Mouse (Mus musculus): ENCODE measurements at regions not wholly inside any gene's neighbourhood (a gene's known extent, or its start where the extent isn't known, plus 50 kb on each side); places are given as distances from the start of the nearest gene placed in this dataset.

DNA sequence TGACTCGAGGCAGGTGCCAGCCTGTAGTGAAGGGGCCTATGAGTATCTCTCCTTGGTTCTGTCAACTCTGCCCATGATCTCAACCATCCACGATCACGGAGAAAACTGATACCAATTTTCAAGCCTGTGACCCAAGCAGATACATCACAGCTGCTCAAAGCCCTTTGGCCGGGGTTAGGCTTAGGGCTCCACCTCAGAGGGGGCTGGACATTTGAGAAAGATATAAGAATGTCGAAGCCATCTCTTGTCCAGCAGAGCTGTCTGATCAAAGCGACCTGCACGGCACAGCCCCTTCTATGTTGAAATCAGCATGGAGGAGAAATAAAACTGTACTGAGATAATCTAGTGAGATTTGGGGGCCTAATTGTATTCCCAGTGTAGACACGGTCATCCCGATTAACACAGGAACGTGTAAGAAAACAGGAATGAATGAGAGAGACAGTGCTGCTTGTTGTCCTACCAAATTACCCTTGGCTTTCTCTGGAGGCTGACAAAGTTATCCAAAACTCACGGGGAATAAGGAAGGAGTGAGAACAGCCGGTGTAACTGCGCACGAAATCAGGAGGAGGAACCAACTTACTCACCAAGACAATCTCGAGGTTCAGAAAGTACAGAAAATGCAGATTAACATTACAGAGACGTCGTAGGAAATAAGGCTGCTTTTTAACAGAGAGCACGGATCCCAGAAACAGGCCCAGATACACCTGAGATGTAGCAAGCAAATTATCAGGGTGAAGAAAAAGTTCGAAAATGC, 212.7 kb upstream of the Amigo2 start:
- DNase-seq: no peak

DNA sequence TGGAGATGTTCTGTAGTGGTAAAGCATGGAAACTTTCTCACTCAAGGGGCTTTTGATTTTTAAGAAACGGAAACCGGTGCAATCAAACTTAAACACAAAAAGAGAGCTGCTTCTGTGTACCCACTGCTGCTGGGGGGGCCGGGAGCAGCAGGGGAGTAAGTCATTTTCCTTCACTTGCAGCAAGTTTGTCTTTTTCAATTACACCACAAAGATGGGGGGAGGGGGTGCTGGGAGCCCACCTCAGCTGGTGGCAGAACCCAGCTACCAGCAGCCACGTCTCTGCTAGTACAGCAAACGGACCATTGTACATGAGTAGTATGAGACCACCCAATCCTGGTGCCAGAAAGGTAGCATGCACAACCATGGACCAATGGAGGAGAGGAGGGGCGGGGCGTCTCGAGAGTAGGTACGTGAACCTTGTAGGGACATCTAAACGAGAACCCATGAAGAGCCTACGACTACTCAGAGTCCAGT, 211.7 kb upstream of the Amigo2 start:
- DNase-seq: no peak

DNA sequence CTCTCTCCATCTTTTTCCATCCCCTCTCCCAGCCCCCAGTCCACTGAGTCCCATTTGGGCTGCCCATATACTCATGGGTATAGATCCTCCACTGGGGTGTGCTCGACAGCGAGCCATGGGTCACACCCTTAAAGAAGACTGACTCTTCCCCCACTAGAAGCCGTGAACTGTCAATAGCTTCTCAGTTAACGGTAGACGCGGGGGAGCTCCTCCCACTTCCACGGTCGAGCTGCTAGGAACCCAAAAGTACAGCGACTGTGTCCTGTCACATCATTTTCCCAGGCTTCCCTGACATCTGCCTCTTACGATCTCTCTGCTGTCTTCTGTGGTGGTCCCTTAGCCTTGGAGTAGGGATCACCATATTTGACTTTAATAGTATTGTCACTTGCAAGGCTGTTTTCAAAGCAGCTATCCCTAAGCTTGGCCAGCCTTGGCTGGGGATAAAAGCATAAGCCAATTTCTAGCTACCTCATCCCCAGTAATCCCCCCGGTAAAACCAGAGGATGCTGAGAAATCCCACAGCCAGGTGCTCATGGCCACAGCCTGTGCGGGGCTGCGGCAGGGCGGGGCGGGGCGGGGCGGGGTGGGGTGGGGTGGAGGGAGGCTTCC, 211.2 kb upstream of the Amigo2 start:
- DNase-seq: no peak

DNA sequence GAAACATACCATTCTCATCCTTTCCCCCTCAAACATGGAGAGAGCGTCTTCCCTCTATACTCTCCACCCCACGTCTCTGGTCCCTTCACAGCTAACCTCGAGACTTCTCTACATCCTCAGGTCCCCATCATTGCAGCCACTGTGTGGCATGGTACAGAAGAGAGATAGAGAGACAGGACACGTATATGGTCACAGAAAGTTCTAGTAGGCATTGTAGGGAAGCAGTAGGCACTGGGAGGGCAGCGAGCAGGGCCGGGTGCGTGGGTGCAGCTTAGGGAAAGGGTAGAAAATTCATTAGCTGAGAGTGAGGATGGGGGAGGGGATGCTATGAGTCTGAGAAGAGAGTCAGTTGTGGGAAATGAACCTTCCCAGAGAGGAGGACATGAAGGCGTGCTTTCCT, 210.4 kb upstream of the Amigo2 start:
- no peak for DNase-seq

DNA sequence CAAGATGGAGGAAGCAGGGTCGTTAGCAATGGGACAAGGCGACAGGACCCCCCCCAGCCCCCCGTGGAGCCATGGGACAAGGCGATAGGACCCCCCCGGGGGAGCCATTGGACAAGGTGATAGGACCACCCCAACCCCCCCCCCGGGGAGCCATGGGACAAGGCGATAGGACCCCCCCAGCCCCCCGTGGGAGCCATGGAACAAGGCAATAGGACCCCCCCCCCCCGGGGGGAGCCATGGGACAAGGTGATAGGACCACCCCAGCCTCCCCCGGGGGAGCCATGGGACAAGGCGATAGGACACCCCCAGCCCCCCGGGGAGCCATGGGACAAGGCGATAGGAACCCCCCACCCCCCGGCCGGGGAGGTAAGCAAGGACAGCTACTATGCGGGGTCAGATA, 209.9 kb upstream of the Amigo2 start:
- no peak for DNase-seq

DNA sequence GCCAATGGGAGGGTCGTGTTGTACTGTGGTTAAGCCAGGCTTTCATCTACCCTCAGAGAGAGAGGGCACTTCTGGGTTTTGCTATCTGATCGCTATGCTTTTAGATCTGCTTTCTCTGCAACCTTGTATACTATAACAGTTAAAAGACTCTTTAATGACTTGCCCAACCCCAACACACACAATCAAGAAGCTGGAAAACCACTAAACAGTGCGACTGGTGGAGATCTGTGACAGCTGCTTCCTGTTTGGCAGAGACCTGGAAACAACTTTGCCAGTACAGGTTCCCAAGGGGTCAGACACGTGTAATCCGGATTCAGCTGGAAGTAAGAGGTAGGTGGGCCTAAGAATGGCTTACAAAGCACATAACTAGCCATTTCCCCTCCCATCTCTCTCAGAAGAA, 208.6 kb upstream of the Amigo2 start:
- no peak for DNase-seq

DNA sequence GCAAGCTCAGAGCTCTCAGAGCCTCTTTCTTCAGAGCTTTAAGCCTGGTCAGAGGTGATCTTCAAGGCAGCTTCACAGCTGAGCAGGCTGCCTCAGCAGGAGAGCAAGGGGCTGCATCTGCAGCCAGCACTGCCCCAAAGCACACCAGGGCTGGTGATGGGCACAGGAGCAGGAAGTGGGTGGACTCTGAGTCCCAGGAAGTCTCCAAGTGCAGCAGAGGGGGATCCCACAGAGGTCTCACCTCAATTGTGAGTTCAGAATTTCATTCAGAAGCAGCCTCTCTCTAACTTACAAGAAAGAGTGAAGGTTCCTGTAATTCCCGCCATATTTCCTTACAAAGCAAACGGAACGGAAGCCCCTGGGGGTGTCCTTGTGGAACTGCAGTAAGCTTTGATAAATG, 202.6 kb upstream of the Amigo2 start:
- no peak for DNase-seq

DNA sequence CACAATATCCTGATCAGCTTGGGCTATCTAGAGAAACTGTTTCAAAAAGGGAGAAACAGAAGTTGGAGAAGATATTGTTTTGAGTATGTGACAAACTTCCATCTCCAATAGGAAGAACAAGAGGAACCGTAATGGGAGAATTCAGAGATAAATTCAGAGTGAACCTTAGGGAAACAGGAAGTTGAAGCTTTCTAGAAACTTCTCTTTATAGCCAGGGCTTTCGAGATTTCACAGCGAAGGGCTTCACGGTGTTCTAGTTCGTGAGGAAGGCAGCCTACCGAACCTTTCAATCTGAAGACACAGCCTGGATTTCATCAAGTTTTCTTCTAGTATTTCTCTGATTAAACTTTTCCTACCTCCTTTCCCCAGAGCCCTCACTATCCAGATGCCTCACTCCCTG, 201.9 kb upstream of the Amigo2 start:
- DNase-seq: no peak

DNA sequence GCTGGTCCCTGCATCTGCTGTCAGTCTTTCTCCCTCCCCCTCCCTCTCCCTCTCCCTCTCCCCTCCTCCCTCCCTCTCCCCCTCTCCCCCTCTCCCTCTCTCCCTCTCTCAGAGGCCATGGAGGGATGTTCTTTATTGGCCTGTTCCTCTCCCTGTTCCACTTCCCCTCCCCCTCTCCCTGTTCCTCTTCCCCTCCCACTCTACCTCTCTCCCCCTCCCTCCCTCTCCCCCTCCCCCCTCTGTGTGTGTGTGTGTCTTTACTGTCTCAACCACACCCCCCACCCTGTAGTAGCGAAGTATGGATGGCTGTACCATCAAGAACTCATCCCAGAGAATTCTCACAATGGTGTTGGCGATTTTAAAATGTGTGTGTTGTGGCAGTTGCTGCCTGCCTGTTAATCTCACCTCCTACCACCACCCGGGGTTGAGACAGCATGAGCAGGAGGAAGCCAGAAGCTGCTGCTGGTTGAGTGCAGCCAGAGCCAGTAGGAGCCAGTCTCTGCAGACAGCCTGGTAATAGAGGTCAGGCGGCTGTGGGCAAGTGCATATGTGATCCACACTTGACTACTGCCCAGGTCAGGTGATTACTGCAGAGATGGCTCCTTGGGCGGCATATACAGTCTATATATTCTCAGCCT, 201.3 kb upstream of the Amigo2 start:
- peak; percentile 43 for DNase-seq

DNA sequence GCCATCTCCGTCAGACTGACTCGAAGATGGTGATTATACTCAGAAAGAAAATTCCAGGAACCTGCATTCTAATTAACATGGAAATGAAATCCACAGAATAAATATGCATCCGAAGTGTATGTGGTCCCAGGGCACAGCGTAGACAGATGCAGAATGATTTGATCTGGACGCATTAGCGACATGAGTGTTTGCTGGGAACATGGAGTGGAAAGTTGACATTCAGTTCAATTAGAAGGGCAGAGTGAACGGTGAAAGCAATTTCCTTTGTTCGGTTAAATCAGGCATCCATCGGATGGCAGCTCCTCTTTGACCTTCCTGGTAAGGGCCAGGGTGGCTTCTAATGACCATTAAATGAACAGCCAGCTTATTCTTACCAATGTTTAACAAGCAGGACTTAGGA, 199.1 kb upstream of the Amigo2 start:
- no peak for DNase-seq

DNA sequence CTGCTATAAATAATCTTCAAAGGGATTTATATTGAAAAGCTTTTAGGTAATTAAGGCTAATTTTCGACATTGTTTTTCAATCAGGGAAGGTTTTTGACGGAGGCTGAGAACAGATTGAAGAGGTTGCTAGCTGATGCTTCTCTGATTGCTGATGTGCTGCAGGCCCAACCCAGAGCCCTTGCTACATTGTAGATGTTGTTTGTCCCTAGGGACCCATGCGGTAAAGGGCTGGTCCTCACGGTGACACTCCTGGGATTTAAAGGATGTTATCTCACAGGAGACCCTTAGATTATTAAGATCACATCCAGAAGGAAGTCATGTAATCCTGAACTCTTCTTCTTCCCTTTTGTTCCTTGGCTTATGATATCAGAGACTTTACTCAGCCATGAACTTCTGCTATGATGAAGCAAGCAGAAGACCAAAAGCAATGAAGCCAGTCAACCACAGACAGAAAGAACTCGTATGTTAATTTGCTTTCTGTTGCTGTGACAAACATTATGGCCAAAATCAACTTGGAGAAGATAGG, 191.2 kb upstream of the Amigo2 start:
- no peak for DNase-seq
